Mouse (Mus musculus) midbrain, embryonic 12.5 days (tissue): ENCODE measurements at regions not wholly inside any gene's neighbourhood (a gene's known extent, or its start where the extent isn't known, plus 50 kb on each side); places are given as distances from the start of the nearest gene placed in this dataset.

Experiments
- ATAC-seq: fragments of 200-750 bp; cut with Nextera tagmentation; 2 replicates; pipeline ENCODE4 v1.8.0; 2017; ENCODE audit warnings: low read depth, moderate TSS enrichment, moderate library complexity; ENCODE audit not compliant: low FRiP score
- H3K27ac ChIP-seq: fragments of 300-500 bp; sonication (generic); replicated peaks from 2 replicates; pipeline ENCODE4 v1.5.1; 2016; ENCODE audit warnings: mild to moderate bottlenecking
- H3K27me3 ChIP-seq: fragments of 300-500 bp; sonication (generic); 2 replicates; pipeline ENCODE4 v1.6.1; 2016; ENCODE audit warnings: mild to moderate bottlenecking
- H3K36me3 ChIP-seq: fragments of 300-500 bp; sonication (generic); 2 replicates; pipeline ENCODE4 v1.6.1; 2016
- H3K4me1 ChIP-seq: fragments of 300-500 bp; sonication (generic); 2 replicates; pipeline ENCODE4 v1.6.1; 2016
- H3K4me2 ChIP-seq: fragments of 300-500 bp; sonication (generic); replicated peaks from 2 replicates; pipeline ENCODE4 v1.6.1; 2016; ENCODE audit warnings: mild to moderate bottlenecking, moderate library complexity
- H3K4me3 ChIP-seq: fragments of 300-500 bp; sonication (generic); 2 replicates; pipeline ENCODE4 v1.5.1; 2016; ENCODE audit warnings: mild to moderate bottlenecking
- H3K9ac ChIP-seq: fragments of 300-500 bp; sonication (generic); replicated peaks from 2 replicates; pipeline ENCODE4 v1.6.1; 2016; ENCODE audit warnings: mild to moderate bottlenecking, moderate library complexity
- H3K9me3 ChIP-seq: fragments of 300-500 bp; sonication (generic); 2 replicates; pipeline ENCODE4 v1.6.1; 2016; ENCODE audit warnings: mild to moderate bottlenecking
- WGBS: fragments of 180-500 bp; shearing (Covaris S2); methylation state at CpG from one replicate; pipeline ENCODE4 v1.1.7; 2016; 5-methylcytosine and 5-hydroxymethylcytosine counted together

DNA sequence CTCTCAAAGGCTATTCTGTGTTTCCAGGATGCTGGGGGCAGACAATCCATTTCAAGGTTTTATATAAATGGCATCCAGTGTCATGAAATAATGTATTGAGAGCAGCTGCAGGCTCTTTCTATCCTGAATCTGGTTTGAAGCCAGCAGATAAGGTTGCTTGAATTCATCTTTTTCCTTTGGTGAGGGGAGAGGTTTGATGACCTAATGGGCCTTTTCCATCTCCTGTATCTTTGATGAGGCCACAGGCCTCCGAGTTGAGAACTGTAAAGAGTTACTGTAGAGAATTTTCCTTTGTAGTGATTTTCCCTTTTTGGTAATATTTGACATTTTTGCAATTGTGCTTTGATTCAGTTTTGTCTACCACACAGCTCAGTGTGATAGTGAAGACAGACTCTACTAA lies 458.8 kb upstream of the 1700008P02Rik start:
- Histone ChIP-seq H3K36me3 (no peaks in the 10 kb centered on the region), H3K27me3 (no peaks in the 10 kb centered on the region), H3K4me3 (no peak overlapping the region), H3K9me3 (no peaks in the 10 kb centered on the region), H3K9ac (no peak overlapping the region), H3K4me2 (no peak overlapping the region), H3K4me1 (no peaks in the 10 kb centered on the region), H3K27ac (no peak overlapping the region)
- ATAC-seq = no peak
- WGBS = 80% methylated on average over 1 of the region's 1 CpGs

DNA sequence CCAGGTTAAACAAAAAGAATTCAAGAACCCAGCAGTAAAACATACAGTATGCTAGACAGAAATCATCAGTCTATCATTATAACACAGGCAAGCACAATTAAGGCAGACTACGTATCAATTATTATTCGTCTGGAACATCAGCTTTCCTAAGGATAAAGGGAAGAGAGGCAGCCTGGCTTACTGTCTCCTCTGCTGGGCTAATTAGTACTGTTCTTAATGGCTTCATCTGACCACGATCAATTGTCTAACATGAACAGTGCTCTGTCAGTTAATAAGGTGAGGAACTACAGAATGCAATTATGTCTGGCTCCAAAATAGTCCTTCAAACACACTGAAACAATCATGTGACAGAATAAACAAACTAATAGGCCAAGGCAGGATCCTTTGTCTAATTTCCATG lies 456.6 kb upstream of the 1700008P02Rik start:
- H3K9ac ChIP-seq = no peak overlapping the region
- no peaks in the 10 kb centered on the region for H3K4me1 ChIP-seq
- WGBS = 68% methylated on average over 3 of the region's 3 CpGs
- no peaks in the 10 kb centered on the region for H3K9me3 ChIP-seq
- H3K4me2 ChIP-seq = no peak overlapping the region
- no peak overlapping the region for H3K27ac ChIP-seq
- peak; percentile 73 for ATAC-seq
- H3K4me3 ChIP-seq = no peak overlapping the region
- no peaks in the 10 kb centered on the region for H3K27me3 ChIP-seq
- no peaks in the 10 kb centered on the region for H3K36me3 ChIP-seq

DNA sequence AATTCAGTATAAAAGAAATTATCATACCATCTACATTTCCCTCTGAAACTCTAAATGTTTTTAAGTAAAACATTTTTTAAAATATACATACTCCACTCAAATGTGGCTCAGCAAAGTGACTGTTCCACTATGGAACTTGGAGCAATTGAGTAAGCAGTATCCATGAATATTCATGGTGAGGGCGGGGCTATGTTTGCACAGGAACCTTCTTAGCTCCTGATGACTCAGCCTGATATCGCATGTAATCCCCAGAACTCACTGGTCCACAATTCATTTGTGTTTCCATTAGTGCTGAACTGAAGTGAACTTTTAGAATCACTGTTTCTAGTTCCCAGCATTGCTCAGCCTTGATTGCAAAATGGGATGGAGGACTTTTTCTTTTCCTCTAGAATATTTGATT lies 454.2 kb upstream of the 1700008P02Rik start:
- H3K9me3 ChIP-seq = no peaks in the 10 kb centered on the region
- no peaks in the 10 kb centered on the region for H3K36me3 ChIP-seq
- no peak overlapping the region for H3K27ac ChIP-seq
- H3K27me3 ChIP-seq = no peaks in the 10 kb centered on the region
- no peak overlapping the region for H3K4me2 ChIP-seq
- no peak overlapping the region for H3K4me3 ChIP-seq
- no peak overlapping the region for H3K9ac ChIP-seq
- WGBS = 53% methylated on average over 2 of the region's 2 CpGs
- H3K4me1 ChIP-seq = no peaks in the 10 kb centered on the region
- ATAC-seq = no peak

DNA sequence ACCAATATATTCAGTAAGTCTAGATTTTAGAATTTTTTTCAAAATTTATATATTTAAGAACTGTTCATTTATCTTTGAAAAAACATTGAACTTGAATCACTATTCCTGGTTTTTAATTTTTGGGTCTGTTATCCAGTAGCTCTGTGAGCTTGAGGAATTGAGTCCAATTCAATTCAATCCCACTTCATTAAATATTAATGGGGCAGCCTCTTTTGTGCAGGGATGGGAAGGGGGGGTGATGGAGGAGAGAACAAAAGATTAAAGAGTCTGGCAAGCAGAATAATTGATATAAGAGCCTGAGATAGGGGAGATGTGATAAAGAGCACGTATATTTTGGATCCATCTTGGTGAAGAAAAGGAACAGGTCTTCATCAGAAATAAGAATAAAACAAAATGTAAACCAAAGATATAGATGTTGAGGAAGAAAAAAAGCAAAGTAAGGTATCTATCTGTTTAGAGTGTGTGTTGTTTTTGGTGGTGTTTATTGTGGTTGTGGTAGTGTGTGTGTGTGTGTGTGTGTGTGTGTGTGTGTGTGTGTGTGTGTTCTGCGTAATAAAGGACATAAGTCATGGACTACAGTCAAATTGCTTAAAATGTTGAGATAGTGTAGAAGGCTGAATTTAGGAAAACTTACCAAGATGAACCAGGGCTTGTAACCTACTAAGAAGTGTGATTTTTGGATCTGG lies 421.3 kb upstream of the 1700008P02Rik start:
- H3K27ac ChIP-seq = no peak overlapping the region
- no peak overlapping the region for H3K4me3 ChIP-seq
- ATAC-seq = peak; percentile 91
- H3K9ac ChIP-seq = no peak overlapping the region
- no peaks in the 10 kb centered on the region for H3K27me3 ChIP-seq
- no peaks in the 10 kb centered on the region for H3K36me3 ChIP-seq
- H3K4me1 ChIP-seq = no peaks in the 10 kb centered on the region
- 43% methylated on average over 2 of the region's 2 CpGs for WGBS
- H3K9me3 ChIP-seq = no peaks in the 10 kb centered on the region
- no peak overlapping the region for H3K4me2 ChIP-seq

DNA sequence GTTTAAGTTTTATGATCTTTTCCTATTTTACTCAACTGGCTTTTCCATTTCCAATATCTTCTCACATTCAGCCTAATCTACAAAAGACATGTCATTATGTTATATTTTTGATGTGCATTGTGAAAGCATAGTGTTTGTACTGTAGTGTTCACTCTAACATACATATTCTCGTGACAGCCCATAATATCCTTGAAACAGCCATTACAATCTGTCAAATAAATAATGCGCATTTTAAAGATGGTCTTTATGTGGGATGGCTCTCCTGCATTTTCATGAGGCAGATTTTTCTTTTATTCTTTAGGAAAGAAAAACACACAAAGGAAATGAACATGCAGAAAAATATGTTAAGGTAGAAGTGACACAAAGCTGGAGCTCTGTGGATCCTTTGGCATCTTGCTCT lies 415.6 kb upstream of the 1700008P02Rik start:
- peak; percentile 68 for ATAC-seq
- H3K36me3 ChIP-seq = no peaks in the 10 kb centered on the region
- 50% methylated on average over 2 of the region's 2 CpGs for WGBS

DNA sequence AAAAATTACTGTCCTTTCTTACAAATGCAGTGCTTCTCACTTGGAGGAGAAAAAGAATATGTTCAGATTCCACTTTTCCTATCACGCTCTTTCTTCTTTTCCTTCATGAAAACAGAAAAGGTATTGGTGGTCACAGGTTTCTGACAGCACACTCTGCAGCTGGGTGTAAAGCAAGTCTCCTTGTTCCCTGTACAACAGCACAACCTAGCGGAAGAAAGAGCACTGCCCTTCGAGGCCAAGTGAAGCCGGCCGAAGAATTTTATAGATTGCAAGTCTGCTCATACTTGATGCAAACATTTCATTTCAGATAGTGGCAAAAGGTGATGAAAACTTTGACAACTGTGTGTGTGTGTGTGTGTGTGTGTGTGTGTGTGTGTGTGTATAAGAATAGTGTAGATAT lies 407.6 kb upstream of the 1700008P02Rik start:
- H3K9me3 ChIP-seq = no peaks in the 10 kb centered on the region
- no peaks in the 10 kb centered on the region for H3K36me3 ChIP-seq
- no peak overlapping the region for H3K4me3 ChIP-seq
- no peak overlapping the region for H3K27ac ChIP-seq
- no peaks in the 10 kb centered on the region for H3K27me3 ChIP-seq
- no peaks in the 10 kb centered on the region for H3K4me1 ChIP-seq
- no peak overlapping the region for H3K9ac ChIP-seq
- peak; percentile 82 for ATAC-seq
- 18% methylated on average over 5 of the region's 5 CpGs for WGBS
- no peak overlapping the region for H3K4me2 ChIP-seq

More for the DNA sequence above, 415.6 kb upstream of the 1700008P02Rik start:
- Histone ChIP-seq H3K4me2 (no peak overlapping the region), H3K27me3 (no peaks in the 10 kb centered on the region), H3K4me3 (no peak overlapping the region), H3K4me1 (no peaks in the 10 kb centered on the region), H3K9me3 (no peaks in the 10 kb centered on the region), H3K9ac (no peak overlapping the region), H3K27ac (no peak overlapping the region)

DNA sequence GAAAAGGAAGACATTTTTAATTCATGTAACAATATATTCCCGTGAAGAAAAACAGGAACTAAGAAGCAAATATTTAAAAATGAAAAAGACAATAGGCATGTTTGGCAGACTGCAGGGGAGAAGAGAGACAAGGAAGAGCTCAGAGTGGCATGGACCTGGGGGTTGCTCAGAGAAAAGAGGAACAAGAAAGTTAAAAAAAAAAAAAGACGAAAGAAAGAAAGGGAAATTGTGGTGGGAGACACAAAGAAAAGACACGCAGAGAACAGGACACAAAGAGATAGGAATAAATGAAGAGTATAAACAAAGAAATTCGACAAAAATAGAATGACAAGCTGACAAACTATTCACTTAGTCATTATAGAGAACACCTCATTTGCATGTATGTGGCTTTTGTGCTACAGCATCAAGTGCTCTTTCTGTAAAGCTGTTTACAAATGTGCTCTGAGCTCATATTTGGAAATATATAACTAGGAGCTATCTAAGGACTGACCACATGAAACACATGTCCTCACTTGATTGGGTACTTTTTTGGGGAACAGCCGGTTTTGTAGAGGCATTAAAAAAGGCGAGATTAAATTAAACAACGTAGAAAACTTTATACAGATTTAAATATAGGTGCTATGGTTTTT lies 394.2 kb upstream of the 1700008P02Rik start:
- H3K4me3 ChIP-seq = no peak overlapping the region
- 0 out of 2 replicates have a peak overlapping the region, but pooled peaks have one; percentile 7 for H3K27ac ChIP-seq
- 38% methylated on average over 7 of the region's 7 CpGs for WGBS
- H3K9me3 ChIP-seq = no peaks in the 10 kb centered on the region
- H3K9ac ChIP-seq = no peak overlapping the region
- ATAC-seq = peak; percentile 58; the same call in 1 of the 2 replicates
- H3K36me3 ChIP-seq = no peaks in the 10 kb centered on the region
- H3K4me2 ChIP-seq = no peak overlapping the region
- H3K27me3 ChIP-seq = no peaks in the 10 kb centered on the region
- H3K4me1 ChIP-seq = 0 out of 2 replicates have a peak, but pooled peaks cover 4% of the 10 kb centered on the region

DNA sequence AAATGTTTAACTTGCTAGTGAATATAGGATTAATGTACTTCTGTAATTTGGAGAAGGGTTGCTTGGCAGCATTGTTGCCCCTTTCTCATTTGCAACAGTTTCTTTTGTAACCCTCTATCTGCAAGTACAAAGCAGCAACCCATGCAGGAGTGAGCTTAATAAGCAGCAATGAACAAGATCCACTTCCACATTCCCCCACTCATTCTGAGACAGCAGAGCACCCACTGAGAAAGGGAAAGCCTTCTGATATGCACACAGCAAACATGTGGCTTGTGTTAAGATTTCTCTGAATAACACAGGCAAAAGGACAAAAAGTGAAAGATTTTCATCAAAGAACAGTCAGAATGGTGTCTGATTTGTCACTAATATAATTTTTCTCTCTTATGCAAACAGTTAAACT lies 393.3 kb upstream of the 1700008P02Rik start:
- Histone ChIP-seq H3K4me3 (no peak overlapping the region), H3K9ac (no peak overlapping the region), H3K4me2 (no peak overlapping the region), H3K27ac (no peak overlapping the region), H3K9me3 (no peaks in the 10 kb centered on the region), H3K27me3 (no peaks in the 10 kb centered on the region), H3K36me3 (no peaks in the 10 kb centered on the region), H3K4me1 (0 out of 2 replicates have a peak, but pooled peaks cover 4% of the 10 kb centered on the region)
- peak; percentile 57; the same call in 1 of the 2 replicates for ATAC-seq

DNA sequence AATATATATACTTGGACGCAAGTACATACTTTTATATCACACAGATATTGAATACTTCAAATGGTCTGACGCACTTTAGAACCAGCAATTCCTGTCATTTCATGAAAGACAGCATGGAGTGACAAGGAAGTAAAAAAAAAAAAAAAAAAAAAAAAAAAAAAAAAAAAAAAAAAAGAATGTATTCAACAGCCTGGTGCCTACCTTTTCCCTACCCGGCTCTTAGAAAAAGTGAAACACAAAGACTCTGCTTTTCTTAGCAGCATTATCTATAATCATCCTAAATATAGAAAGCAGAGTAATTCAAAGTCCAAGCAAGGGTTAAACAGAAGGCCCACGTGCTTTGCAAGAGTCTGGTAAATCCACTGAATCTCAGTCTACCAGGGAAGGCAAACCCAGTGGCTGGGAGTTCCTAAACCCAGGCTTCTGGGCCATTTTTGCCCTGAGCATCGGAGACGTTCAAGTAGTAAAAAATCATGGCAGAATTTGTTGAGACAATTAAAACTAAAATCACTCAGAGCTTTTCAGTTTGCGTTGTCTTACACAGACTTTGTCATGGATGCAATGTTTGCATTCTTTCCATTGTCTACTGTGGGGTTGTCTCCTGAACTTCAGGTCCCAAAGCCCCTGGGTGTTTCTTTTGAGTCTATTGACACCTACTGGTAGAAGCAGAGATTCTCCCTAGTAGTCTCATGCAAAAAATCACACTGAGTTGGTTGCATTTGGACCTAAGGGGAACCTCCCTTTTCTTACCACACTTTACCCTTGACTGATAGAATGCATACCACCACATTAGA lies 390.2 kb upstream of the 1700008P02Rik start:
- Histone ChIP-seq H3K4me3 (no peak overlapping the region), H3K4me1 (peaks cover 4% of the 10 kb centered on the region; the same call in 1 of the 2 replicates), H3K9me3 (no peaks in the 10 kb centered on the region), H3K27me3 (no peaks in the 10 kb centered on the region), H3K36me3 (no peaks in the 10 kb centered on the region), H3K9ac (no peak overlapping the region), H3K4me2 (no peak overlapping the region), H3K27ac (no peak overlapping the region; the same call in 1 of the 2 replicates)
- WGBS = 45% methylated on average over 7 of the region's 7 CpGs
- ATAC-seq = peak; percentile 61

DNA sequence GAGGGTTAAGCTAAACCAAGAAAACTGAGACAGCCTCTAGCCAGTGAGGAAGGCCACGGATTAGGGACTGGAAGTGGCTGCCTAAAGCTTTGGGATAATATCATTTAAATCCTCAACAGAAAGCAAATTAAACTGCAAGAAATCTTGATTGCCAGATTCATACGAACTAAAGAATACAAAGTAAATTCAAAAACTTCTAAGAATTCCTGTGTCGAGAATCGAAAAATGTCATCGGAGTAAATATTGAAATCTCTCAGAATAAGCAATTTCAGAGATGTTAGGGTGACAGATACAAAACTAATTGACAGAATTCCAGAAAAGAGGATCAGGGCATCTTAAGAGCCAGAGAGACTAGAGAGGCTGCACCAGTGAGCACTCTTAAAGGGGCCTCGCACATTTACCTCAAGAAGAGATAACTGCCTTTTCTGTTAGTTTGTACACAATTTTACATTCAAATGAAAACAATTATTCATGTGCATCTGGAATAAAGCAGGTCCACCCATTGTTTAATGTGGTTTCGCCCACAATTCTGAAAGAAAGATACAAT lies 388.5 kb upstream of the 1700008P02Rik start:
- whole genome bisulfite sequencing = 38% methylated on average over 7 of the region's 7 CpGs
- H3K4me3 ChIP-seq = no peak overlapping the region
- peaks cover 4% of the 10 kb centered on the region; the same call in 1 of the 2 replicates for H3K4me1 ChIP-seq
- H3K27ac ChIP-seq = peak overlapping the region; percentile 61
- H3K9me3 ChIP-seq = no peaks in the 10 kb centered on the region
- no peaks in the 10 kb centered on the region for H3K27me3 ChIP-seq
- H3K9ac ChIP-seq = no peak overlapping the region
- no peaks in the 10 kb centered on the region for H3K36me3 ChIP-seq
- ATAC-seq = no peak
- H3K4me2 ChIP-seq = no peak overlapping the region

DNA sequence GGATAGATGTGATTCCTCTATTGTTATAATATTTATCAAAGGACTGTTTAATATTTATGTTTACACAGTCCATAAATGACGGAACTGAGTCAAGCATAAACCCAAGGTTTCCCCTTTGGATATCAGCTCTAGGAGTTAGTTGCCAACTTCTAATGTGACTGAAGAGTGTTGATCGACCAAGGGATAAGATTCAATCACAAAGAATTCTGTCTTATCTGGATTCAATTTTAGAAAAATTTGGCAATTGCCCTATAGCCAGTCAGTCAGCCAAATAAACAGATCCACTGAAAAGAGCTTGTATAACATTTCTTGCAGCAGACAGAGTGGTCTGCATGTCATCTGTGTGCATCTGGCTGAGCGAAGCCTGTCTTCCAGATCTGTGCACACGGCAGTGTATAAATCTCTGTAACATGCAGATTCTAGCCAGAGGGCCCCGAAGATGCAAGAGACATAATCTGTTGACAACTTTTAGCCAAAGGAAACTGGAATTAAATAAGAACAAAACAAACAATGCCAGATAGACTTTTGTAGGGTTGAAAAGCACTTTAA lies 387.6 kb upstream of the 1700008P02Rik start:
- Histone ChIP-seq H3K36me3 (no peaks in the 10 kb centered on the region), H3K4me2 (no peak overlapping the region), H3K9ac (no peak overlapping the region), H3K9me3 (no peaks in the 10 kb centered on the region), H3K4me1 (no peaks in the 10 kb centered on the region; the same call in 1 of the 2 replicates), H3K27ac (peak overlapping the region; percentile 65), H3K27me3 (no peaks in the 10 kb centered on the region), H3K4me3 (no peak overlapping the region)
- no peak for ATAC-seq
- 51% methylated on average over 5 of the region's 5 CpGs for WGBS
